Mouse (Mus musculus) liver, embryonic 15.5 days (tissue): ENCODE results near the gene Bahcc1. TPM values are rescaled to one million over a fixed set of nuclear protein-coding genes. Genes with fewer than 3 reads are reported as not detected.
A peak's percentile ranks its signal among the peaks of the same experiment; 100 is the strongest.

Source experiments
- ATAC-seq: fragments of 200-750 bp; cut with Nextera tagmentation; 2 replicates; pipeline ENCODE4 v1.8.0; 2017; ENCODE audit warnings: moderate number of reproducible peaks, mild to moderate bottlenecking, moderate library complexity; ENCODE audit not compliant: insufficient read depth
- H3K27ac ChIP-seq: fragments of 300-500 bp; sonication (generic); replicated peaks from 2 replicates; pipeline ENCODE4 v1.5.1; 2015; ENCODE audit warnings: mild to moderate bottlenecking, inconsistent platforms
- H3K27me3 ChIP-seq: fragments of 300-500 bp; sonication (generic); 2 replicates; pipeline ENCODE4 v1.6.1; 2015; ENCODE audit warnings: mild to moderate bottlenecking, inconsistent platforms
- H3K36me3 ChIP-seq: fragments of 300-500 bp; sonication (generic); replicated peaks from 2 replicates; pipeline ENCODE4 v1.6.1; 2015; ENCODE audit warnings: moderate library complexity, mild to moderate bottlenecking, inconsistent platforms
- H3K4me1 ChIP-seq: fragments of 300-500 bp; sonication (generic); replicated peaks from 2 replicates; pipeline ENCODE4 v1.6.1; 2015; ENCODE audit warnings: inconsistent platforms
- H3K4me2 ChIP-seq: fragments of 300-500 bp; sonication (generic); 2 replicates; pipeline ENCODE4 v1.6.1; 2015; ENCODE audit warnings: moderate library complexity, mild to moderate bottlenecking, inconsistent platforms
- H3K4me3 ChIP-seq: fragments of 300-500 bp; sonication (generic); replicated peaks from 2 replicates; pipeline ENCODE4 v1.5.1; 2015; ENCODE audit warnings: mild to moderate bottlenecking, inconsistent platforms
- H3K9ac ChIP-seq: fragments of 300-500 bp; sonication (generic); 2 replicates; pipeline ENCODE4 v1.6.1; 2015; ENCODE audit warnings: moderate library complexity, mild to moderate bottlenecking, inconsistent platforms
- H3K9me3 ChIP-seq: fragments of 300-500 bp; sonication (generic); replicated peaks from 2 replicates; pipeline ENCODE4 v1.6.1; 2016; ENCODE audit warnings: inconsistent platforms
- WGBS: fragments of 180-500 bp; shearing (Covaris S2); methylation state at CpG from one replicate; pipeline ENCODE4 v1.1.7; 2015; ENCODE audit warnings: mixed read lengths; ENCODE audit not compliant: insufficient replicate concordance; 5-methylcytosine and 5-hydroxymethylcytosine counted together
- polyA plus RNA-seq: library from polyadenylated mRNA; unstranded; fragments of >200 nt; fragmentation: Nextera tagmentation; extraction: Ambion mirVana; gene quantifications from 2 replicates; pipeline ENCODE4 v1.2.1, GENCODE M21; 2015

The Bahcc1 gene
- polyA plus RNA-seq, 1 experiment from 2014 or later: 1.0 TPM

- Histone ChIP-seq H3K27ac (no peak overlapping the region), H3K27me3 (no peaks in the 10 kb centered on the region; the same call in 1 of the 2 replicates), H3K4me3 (no peak overlapping the region), H3K4me2 (no peak overlapping the region), H3K4me1 (peaks cover 3% of the 10 kb centered on the region; the same call in 1 of the 2 replicates), H3K36me3 (no peaks in the 10 kb centered on the region), H3K9me3 (no peaks in the 10 kb centered on the region), H3K9ac (no peak overlapping the region)
- ATAC-seq: no peak
- 34% methylated on average over 8 of the region's 8 CpGs for WGBS
Measured at GRCm38 (mm10) chr11:120209462-120209861, 23.3 kb upstream of the Bahcc1 start.

- Histone ChIP-seq H3K27me3 (peaks cover 34% of the 10 kb centered on the region), H3K27ac (no peak overlapping the region), H3K36me3 (no peaks in the 10 kb centered on the region), H3K4me2 (no peak overlapping the region), H3K9me3 (no peaks in the 10 kb centered on the region), H3K4me3 (no peak overlapping the region), H3K4me1 (peaks cover 24% of the 10 kb centered on the region), H3K9ac (no peak overlapping the region)
- 32% methylated on average over 10 of the region's 10 CpGs for WGBS
- peak; percentile 51 for ATAC-seq
Measured at GRCm38 (mm10) chr11:120215726-120216241, 17.0 kb upstream of the Bahcc1 start.

GRCm38 (mm10) chr11:120216540-120217324 lies 16.0 kb upstream of the Bahcc1 start:
- peaks cover 44% of the 10 kb centered on the region for H3K27me3 ChIP-seq
- no peaks in the 10 kb centered on the region for H3K36me3 ChIP-seq
- H3K9me3 ChIP-seq: no peaks in the 10 kb centered on the region
- H3K27ac ChIP-seq: peak overlapping the region; percentile 41; the same call in 1 of the 2 replicates
- WGBS: 18% methylated on average over 11 of the region's 11 CpGs
- peaks cover 26% of the 10 kb centered on the region for H3K4me1 ChIP-seq
- ATAC-seq: peak; percentile 28; the same call in 1 of the 2 replicates
- H3K4me2 ChIP-seq: no peak overlapping the region
- H3K9ac ChIP-seq: no peak overlapping the region
- no peak overlapping the region for H3K4me3 ChIP-seq

- Histone ChIP-seq H3K9ac (no peak overlapping the region), H3K36me3 (no peaks in the 10 kb centered on the region), H3K27me3 (peaks cover 55% of the 10 kb centered on the region), H3K9me3 (no peaks in the 10 kb centered on the region), H3K4me3 (no peak overlapping the region), H3K4me1 (peaks cover 26% of the 10 kb centered on the region), H3K4me2 (no peak overlapping the region), H3K27ac (no peak overlapping the region; the same call in 1 of the 2 replicates)
- no peak for ATAC-seq
- WGBS: 39% methylated on average over 17 of the region's 17 CpGs
Measured at GRCm38 (mm10) chr11:120218176-120218856, 14.4 kb upstream of the Bahcc1 start.

GRCm38 (mm10) chr11:120218946-120219345 lies 13.8 kb upstream of the Bahcc1 start:
- H3K4me2 ChIP-seq: no peak overlapping the region
- H3K4me3 ChIP-seq: no peak overlapping the region
- H3K27ac ChIP-seq: peak overlapping the region; percentile 10; the same call in 1 of the 2 replicates
- no peaks in the 10 kb centered on the region for H3K36me3 ChIP-seq
- H3K4me1 ChIP-seq: peaks cover 29% of the 10 kb centered on the region
- H3K27me3 ChIP-seq: peaks cover 62% of the 10 kb centered on the region
- 15% methylated on average over 6 of the region's 6 CpGs for WGBS
- no peak for ATAC-seq
- no peaks in the 10 kb centered on the region for H3K9me3 ChIP-seq
- no peak overlapping the region for H3K9ac ChIP-seq

- H3K4me2 ChIP-seq: no peak overlapping the region
- H3K9me3 ChIP-seq: no peaks in the 10 kb centered on the region
- no peak overlapping the region for H3K9ac ChIP-seq
- no peaks in the 10 kb centered on the region for H3K36me3 ChIP-seq
- peaks cover 72% of the 10 kb centered on the region for H3K27me3 ChIP-seq
- ATAC-seq: no peak
- whole genome bisulfite sequencing: 46% methylated on average over 9 of the region's 9 CpGs
- H3K4me1 ChIP-seq: peaks cover 39% of the 10 kb centered on the region
- no peak overlapping the region for H3K27ac ChIP-seq
- no peak overlapping the region for H3K4me3 ChIP-seq
Measured at GRCm38 (mm10) chr11:120219916-120220522, 12.7 kb upstream of the Bahcc1 start.

GRCm38 (mm10) chr11:120220963-120221827 lies 11.6 kb upstream of the Bahcc1 start:
- no peak overlapping the region for H3K9ac ChIP-seq
- no peak overlapping the region for H3K4me3 ChIP-seq
- WGBS: 31% methylated on average over 12 of the region's 12 CpGs
- H3K9me3 ChIP-seq: no peaks in the 10 kb centered on the region
- peaks cover 84% of the 10 kb centered on the region for H3K27me3 ChIP-seq
- no peaks in the 10 kb centered on the region for H3K36me3 ChIP-seq
- H3K4me1 ChIP-seq: peaks cover 51% of the 10 kb centered on the region
- ATAC-seq: no peak
- no peak overlapping the region for H3K4me2 ChIP-seq
- no peak overlapping the region for H3K27ac ChIP-seq

GRCm38 (mm10) chr11:120222425-120223104 lies 10.2 kb upstream of the Bahcc1 start:
- H3K4me2 ChIP-seq: no peak overlapping the region
- H3K27ac ChIP-seq: no peak overlapping the region
- 55% methylated on average over 6 of the region's 6 CpGs for WGBS
- ATAC-seq: no peak
- H3K27me3 ChIP-seq: peaks cover 87% of the 10 kb centered on the region
- H3K4me3 ChIP-seq: no peak overlapping the region
- H3K36me3 ChIP-seq: no peaks in the 10 kb centered on the region
- H3K4me1 ChIP-seq: peaks cover 50% of the 10 kb centered on the region
- no peaks in the 10 kb centered on the region for H3K9me3 ChIP-seq
- no peak overlapping the region for H3K9ac ChIP-seq

- 56% methylated on average over 19 of the region's 19 CpGs for WGBS
- H3K4me1 ChIP-seq: peaks cover 57% of the 10 kb centered on the region
- no peak overlapping the region for H3K27ac ChIP-seq
- ATAC-seq: no peak
- no peak overlapping the region for H3K4me2 ChIP-seq
- H3K4me3 ChIP-seq: no peak overlapping the region
- no peaks in the 10 kb centered on the region for H3K36me3 ChIP-seq
- peaks cover 88% of the 10 kb centered on the region for H3K27me3 ChIP-seq
- no peaks in the 10 kb centered on the region for H3K9me3 ChIP-seq
- no peak overlapping the region for H3K9ac ChIP-seq
Measured at GRCm38 (mm10) chr11:120223586-120224487, 8.9 kb upstream of the Bahcc1 start.
